Mouse (Mus musculus): Measurements from ENCODE around the gene Pdzrn3. TPM values are rescaled to one million over a fixed set of nuclear protein-coding genes. Genes with fewer than 3 reads are reported as not detected.

The Pdzrn3 gene
- polyA plus RNA-seq, 1 experiment from 2014 or later = 3.7 TPM

DNA sequence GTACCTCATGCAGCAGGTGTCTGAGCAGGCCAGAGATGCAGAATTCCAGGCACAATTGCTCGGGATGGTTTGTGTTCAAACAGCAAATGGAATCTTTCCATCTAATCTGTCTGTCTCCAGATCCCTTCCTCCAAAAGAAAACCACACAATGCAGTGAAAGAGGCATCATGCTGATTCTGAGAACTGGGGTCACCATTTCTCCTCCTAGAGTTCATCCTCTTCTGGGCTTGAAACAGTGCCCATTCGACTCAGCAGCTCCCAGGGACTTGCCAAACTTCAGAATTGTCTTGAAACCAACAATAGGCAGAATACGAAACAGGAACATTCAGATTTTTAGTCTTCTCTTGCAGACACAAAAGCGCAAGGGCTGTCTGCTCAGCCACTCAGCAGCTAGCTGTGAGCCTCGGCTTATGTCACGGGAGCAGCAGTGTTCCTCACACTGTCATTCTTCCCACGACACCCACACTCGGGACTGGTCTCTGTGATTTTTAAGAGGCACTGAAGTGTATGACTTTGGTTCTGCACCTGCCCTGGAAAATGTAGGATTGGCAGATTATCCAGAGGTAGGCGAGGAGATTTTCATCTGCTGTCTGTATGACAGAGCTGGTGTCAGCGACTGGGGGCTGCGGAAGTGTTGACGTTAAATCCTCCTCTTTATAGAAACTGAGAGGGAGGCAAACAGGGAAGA is 125.6 kb downstream of the Pdzrn3 start:
- Histone ChIP-seq H3K9me3 (no peaks in the 10 kb centered on the region), H3K4me3 (no peak overlapping the region), H3K27ac (peak overlapping the region; percentile 3), H3K27me3 (ENCODE audit: poor library complexity, severe bottlenecking) (peaks cover 15% of the 10 kb centered on the region; the same call in 1 of the 2 replicates), H3K36me3 (replicated peaks) (no peaks in the 10 kb centered on the region), H3K4me1 (peaks cover 57% of the 10 kb centered on the region)
- WGBS = 40% methylated on average over 12 of the region's 12 CpGs
- DNase-seq (ENCODE audit: extremely low spot score, low spot score) = no peak

DNA sequence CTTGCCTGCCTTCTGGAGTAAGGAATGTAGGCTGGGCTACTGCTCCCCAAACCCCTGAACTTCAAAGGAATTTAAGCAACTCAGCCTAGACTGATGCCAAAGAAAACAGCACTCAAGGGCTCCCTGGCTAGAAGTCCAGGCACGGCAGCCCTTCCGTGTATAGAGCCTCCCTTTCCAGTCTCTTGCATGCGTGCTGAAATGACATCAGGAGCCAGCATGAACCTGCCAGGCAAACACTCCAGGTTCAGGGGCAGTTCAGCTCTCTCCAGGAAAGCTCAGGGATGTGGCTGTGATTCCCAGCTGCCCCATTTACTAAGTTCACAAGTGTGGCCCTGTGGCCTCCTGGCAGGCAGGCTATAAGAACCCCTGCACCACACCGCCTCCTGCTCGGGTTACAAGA is 126.5 kb downstream of the Pdzrn3 start:
- Histone ChIP-seq H3K9me3 (no peaks in the 10 kb centered on the region), H3K27ac (peak overlapping the region; percentile 66; the same call in 1 of the 2 replicates), H3K36me3 (replicated peaks) (no peaks in the 10 kb centered on the region), H3K4me1 (peaks cover 57% of the 10 kb centered on the region), H3K4me3 (no peak overlapping the region), H3K27me3 (ENCODE audit: poor library complexity, severe bottlenecking) (peaks cover 15% of the 10 kb centered on the region; the same call in 1 of the 2 replicates)
- WGBS = 60% methylated on average over 5 of the region's 5 CpGs
- DNase-seq (ENCODE audit: extremely low spot score, low spot score) = no peak

DNA sequence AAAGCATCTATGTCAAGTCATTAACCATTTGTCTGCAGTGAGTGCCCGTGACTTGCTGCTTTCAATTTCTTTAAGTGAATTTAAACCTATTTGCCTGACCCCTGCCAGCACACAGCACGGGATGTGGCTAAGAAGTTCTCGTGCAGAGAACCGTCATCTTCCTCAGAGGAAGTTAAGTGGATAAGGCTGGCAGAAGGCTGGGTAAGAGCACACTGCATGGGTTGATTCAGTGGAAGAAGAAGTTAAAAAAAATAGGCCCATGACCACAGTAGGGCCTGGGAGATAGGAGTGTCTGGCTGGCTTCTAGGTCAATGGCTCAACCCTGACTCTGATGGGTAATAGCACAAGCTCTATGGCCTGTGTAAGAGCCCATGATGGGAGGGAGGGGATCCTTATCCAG is 131.6 kb downstream of the Pdzrn3 start:
- H3K4me3 ChIP-seq = no peak overlapping the region
- WGBS = 76% methylated on average over 4 of the region's 4 CpGs
- no peaks in the 10 kb centered on the region for H3K36me3 ChIP-seq (replicated peaks)
- no peak for DNase-seq (ENCODE audit: extremely low spot score, low spot score)
- no peaks in the 10 kb centered on the region for H3K9me3 ChIP-seq
- H3K27ac ChIP-seq = no peak overlapping the region
- H3K27me3 ChIP-seq (ENCODE audit: poor library complexity, severe bottlenecking) = peaks cover 5% of the 10 kb centered on the region; the same call in 1 of the 2 replicates
- H3K4me1 ChIP-seq = peaks cover 18% of the 10 kb centered on the region

GRCm38 (mm10) chr6:101244355-101244754 is 133.3 kb downstream of the Pdzrn3 start:
- Histone ChIP-seq H3K36me3 (replicated peaks) (no peaks in the 10 kb centered on the region), H3K27me3 (ENCODE audit: poor library complexity, severe bottlenecking) (peaks cover 5% of the 10 kb centered on the region; the same call in 1 of the 2 replicates), H3K27ac (no peak overlapping the region), H3K4me3 (no peak overlapping the region), H3K9me3 (no peaks in the 10 kb centered on the region), H3K4me1 (peaks cover 6% of the 10 kb centered on the region; the same call in 1 of the 2 replicates)
- 94% methylated on average over 3 of the region's 3 CpGs for WGBS
- no peak for DNase-seq (ENCODE audit: extremely low spot score, low spot score)

DNA sequence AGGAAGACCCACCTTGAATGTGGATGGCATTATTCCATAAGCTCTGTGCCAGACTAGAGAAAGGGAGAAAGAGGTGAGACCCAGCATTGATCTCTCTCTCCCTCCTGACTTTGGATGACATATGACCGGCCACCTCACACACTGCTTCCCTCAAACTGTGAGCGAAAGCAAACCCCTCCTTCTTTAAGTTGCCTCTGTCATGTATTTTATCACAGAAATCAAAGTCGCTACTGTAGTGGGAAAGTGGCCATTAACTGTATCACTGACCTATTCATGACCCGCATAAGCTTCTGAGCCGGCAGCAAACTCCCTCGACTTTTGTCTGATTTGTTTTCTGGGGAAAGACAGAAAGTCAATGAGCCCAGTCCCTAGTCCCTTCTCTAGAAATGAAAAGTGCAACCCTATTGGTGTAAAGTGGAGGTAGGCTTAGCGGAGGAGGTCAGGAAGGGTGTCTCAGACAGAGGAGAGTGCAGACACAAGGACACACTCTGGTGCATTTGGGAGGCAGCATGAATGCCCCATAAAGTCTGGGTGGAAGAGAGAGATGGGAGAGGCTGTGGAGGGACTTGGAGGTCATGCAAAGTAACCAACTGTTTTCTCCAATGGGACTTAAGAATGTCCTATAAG is 134.4 kb downstream of the Pdzrn3 start:
- DNase-seq (ENCODE audit: extremely low spot score, low spot score) = no peak
- WGBS = 93% methylated on average over 7 of the region's 7 CpGs
- Histone ChIP-seq H3K27me3 (ENCODE audit: poor library complexity, severe bottlenecking) (peaks cover 9% of the 10 kb centered on the region), H3K36me3 (replicated peaks) (no peaks in the 10 kb centered on the region), H3K4me3 (no peak overlapping the region), H3K4me1 (peaks cover 6% of the 10 kb centered on the region; the same call in 1 of the 2 replicates), H3K9me3 (no peaks in the 10 kb centered on the region), H3K27ac (no peak overlapping the region)

GRCm38 (mm10) chr6:101236641-101237246 is 141.0 kb downstream of the Pdzrn3 start:
- H3K36me3 ChIP-seq (replicated peaks) = no peaks in the 10 kb centered on the region
- H3K4me3 ChIP-seq = no peak overlapping the region
- peaks cover 19% of the 10 kb centered on the region for H3K27me3 ChIP-seq (ENCODE audit: poor library complexity, severe bottlenecking)
- H3K27ac ChIP-seq = no peak overlapping the region
- WGBS = 22% methylated on average over 5 of the region's 5 CpGs
- DNase-seq (ENCODE audit: extremely low spot score, low spot score) = no peak
- no peaks in the 10 kb centered on the region for H3K9me3 ChIP-seq
- H3K4me1 ChIP-seq = peaks cover 41% of the 10 kb centered on the region

DNA sequence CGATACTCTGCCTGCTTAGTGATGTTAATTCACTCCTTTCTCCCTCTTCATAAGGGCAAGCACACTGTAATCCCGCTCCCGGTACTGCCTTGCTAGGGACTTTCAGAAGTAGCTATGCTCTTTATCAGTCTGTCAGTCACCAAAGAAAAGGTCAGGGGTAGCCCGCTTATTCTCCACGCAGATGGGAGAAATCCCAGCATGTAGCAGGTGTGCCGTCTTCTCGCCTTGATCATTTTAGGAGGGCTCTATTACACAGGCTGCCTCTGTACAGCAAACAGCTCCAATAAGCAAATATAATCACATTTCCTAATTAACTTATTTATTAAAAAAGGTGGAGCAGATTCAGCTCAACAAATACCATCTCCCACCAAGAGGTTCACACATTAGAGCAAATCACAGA is 141.5 kb downstream of the Pdzrn3 start:
- WGBS = 49% methylated on average over 7 of the region's 7 CpGs
- no peak overlapping the region for H3K27ac ChIP-seq
- peaks cover 19% of the 10 kb centered on the region for H3K27me3 ChIP-seq (ENCODE audit: poor library complexity, severe bottlenecking)
- H3K4me3 ChIP-seq = no peak overlapping the region
- DNase-seq (ENCODE audit: extremely low spot score, low spot score) = no peak
- H3K4me1 ChIP-seq = peaks cover 41% of the 10 kb centered on the region
- H3K9me3 ChIP-seq = no peaks in the 10 kb centered on the region
- H3K36me3 ChIP-seq (replicated peaks) = no peaks in the 10 kb centered on the region

DNA sequence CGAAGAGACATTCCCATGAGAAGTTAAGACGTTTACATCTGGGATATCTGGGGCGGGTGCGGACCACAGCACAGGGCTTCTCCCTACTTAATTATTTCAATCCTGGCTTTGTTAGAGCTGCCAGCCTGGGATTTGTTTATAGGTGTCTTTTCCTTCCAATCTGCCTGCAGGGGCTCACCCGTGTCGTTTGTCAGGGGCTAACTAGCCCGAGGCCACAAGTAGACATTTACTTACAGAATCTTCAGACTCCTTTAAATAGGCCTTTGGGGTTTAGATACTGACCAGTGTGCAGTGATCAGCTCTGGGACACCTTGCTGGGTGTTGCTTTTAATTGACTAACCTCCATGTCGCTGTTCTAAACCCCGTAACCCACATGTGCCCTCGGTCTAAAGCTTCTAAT is 143.3 kb downstream of the Pdzrn3 start:
- H3K27ac ChIP-seq = 0 out of 2 replicates have a peak overlapping the region, but pooled peaks have one; percentile 25
- H3K27me3 ChIP-seq (ENCODE audit: poor library complexity, severe bottlenecking) = peaks cover 19% of the 10 kb centered on the region
- H3K36me3 ChIP-seq (replicated peaks) = no peaks in the 10 kb centered on the region
- WGBS = 13% methylated on average over 10 of the region's 10 CpGs
- H3K4me1 ChIP-seq = peaks cover 41% of the 10 kb centered on the region
- no peak overlapping the region for H3K4me3 ChIP-seq
- no peaks in the 10 kb centered on the region for H3K9me3 ChIP-seq
- DNase-seq (ENCODE audit: extremely low spot score, low spot score) = no peak

- H3K27ac ChIP-seq = no peak overlapping the region
- no peak overlapping the region for H3K4me3 ChIP-seq
- H3K36me3 ChIP-seq (replicated peaks) = no peaks in the 10 kb centered on the region
- peaks cover 48% of the 10 kb centered on the region for H3K4me1 ChIP-seq
- no peaks in the 10 kb centered on the region for H3K9me3 ChIP-seq
- DNase-seq (ENCODE audit: extremely low spot score, low spot score) = no peak
- WGBS = 85% methylated on average over 6 of the region's 6 CpGs
- peaks cover 14% of the 10 kb centered on the region for H3K27me3 ChIP-seq (ENCODE audit: poor library complexity, severe bottlenecking)
These were observed 144.0 kb downstream of the Pdzrn3 start for GRCm38 (mm10) chr6:101233680-101234079.

DNA sequence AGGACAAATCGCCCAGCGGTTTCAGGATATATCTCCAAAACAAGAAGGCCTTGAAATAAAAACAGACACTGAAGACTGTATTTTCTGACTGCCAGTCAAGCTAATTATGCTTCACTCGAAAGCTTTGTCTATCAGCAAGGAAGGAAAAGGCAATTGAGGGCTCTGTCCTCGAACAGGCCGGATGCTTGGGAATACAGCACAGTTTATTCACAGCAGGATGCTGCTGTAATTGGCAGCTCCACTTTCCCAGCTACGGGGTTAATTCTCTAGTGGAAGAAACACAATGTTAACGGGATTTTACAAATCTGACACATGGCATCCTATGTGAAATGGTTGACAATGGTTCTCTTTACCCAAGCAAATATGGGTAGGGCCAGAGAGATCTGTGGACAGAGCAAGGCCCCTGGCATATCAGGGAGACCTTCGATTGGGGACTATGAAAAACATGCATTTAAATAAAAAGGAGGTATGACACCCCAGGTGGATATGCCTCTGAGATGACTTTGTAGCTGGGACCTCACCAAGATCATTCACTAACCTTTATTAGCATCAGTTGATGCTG is 150.3 kb downstream of the Pdzrn3 start:
- Histone ChIP-seq H3K9me3 (no peaks in the 10 kb centered on the region), H3K27me3 (ENCODE audit: poor library complexity, severe bottlenecking) (no peaks in the 10 kb centered on the region), H3K36me3 (replicated peaks) (no peaks in the 10 kb centered on the region), H3K27ac (peak overlapping the region; percentile 30; the same call in 1 of the 2 replicates), H3K4me1 (peaks cover 30% of the 10 kb centered on the region), H3K4me3 (no peak overlapping the region)
- no peak for DNase-seq (ENCODE audit: extremely low spot score, low spot score)
- 32% methylated on average over 8 of the region's 8 CpGs for WGBS

DNA sequence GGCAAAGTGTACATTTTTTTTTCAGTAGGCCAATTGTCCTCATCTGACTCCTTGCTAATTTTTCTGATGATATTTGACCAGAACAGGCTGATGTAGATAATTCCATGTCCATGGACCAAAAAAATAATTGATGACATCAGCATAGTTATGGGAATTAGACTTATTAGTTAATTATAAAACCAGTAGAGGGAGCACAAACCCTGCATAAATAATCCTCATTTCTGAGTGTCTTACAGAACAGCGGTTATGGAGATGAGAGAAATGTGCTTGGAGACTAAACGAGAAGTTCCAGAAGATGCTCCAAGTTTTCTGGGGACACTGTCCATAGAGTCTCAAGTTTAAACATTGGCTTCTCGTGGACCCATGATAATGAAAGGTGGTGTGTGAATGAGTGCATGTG is 157.4 kb downstream of the Pdzrn3 start:
- DNase-seq (ENCODE audit: extremely low spot score, low spot score) = no peak
- no peak overlapping the region for H3K4me3 ChIP-seq
- WGBS = 87% methylated on average over 3 of the region's 3 CpGs
- no peaks in the 10 kb centered on the region for H3K36me3 ChIP-seq (replicated peaks)
- no peaks in the 10 kb centered on the region for H3K27me3 ChIP-seq (ENCODE audit: poor library complexity, severe bottlenecking)
- H3K27ac ChIP-seq = no peak overlapping the region
- peaks cover 3% of the 10 kb centered on the region; the same call in 1 of the 2 replicates for H3K4me1 ChIP-seq
- no peaks in the 10 kb centered on the region for H3K9me3 ChIP-seq

DNA sequence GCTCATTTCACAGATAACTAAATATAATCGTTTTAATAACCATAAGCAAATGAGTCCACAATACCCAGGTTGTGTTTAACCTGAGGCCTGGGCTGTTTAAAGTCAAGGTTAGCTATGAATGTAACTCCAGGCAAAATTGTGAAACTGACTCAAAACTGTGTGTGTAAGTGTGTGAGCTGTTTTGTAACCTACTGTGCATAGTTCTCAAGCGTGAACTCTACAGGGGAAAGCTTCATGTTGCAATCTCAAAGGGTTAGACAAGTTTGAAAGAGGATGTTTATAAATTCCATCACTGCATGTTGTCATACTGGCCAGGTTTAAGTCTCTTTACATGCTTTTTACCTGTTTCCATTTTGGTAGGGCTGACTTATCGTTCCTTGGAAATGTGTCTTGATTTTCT is 158.7 kb downstream of the Pdzrn3 start:
- WGBS = 89% methylated on average over 3 of the region's 3 CpGs
- no peaks in the 10 kb centered on the region for H3K36me3 ChIP-seq (replicated peaks)
- no peak overlapping the region for H3K4me3 ChIP-seq
- no peaks in the 10 kb centered on the region for H3K9me3 ChIP-seq
- H3K27ac ChIP-seq = no peak overlapping the region
- DNase-seq (ENCODE audit: extremely low spot score, low spot score) = no peak
- no peaks in the 10 kb centered on the region for H3K27me3 ChIP-seq (ENCODE audit: poor library complexity, severe bottlenecking)
- H3K4me1 ChIP-seq = peaks cover 5% of the 10 kb centered on the region; the same call in 1 of the 2 replicates

DNA sequence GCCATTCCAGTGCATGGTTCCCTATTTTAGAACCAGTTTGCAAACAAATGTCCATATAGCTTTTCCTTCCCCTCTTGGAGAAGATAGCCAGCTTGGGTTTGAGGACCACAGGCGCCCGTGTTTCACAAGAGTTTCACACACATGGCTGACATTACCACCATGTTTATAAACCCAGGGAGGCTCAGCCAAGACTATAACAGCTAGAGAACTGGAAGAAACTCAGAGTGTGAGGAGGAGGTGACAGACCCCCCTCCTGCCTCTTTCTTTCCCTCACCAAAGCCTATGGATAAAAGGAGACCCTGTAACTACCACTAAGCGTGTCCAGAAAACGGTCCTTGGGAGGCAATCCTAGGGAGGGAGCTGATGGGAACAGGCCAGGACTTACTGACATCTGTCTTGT is 159.5 kb downstream of the Pdzrn3 start:
- Histone ChIP-seq H3K27ac (no peak overlapping the region), H3K36me3 (replicated peaks) (no peaks in the 10 kb centered on the region), H3K27me3 (ENCODE audit: poor library complexity, severe bottlenecking) (no peaks in the 10 kb centered on the region), H3K9me3 (no peaks in the 10 kb centered on the region), H3K4me1 (peaks cover 5% of the 10 kb centered on the region; the same call in 1 of the 2 replicates), H3K4me3 (no peak overlapping the region)
- DNase-seq (ENCODE audit: extremely low spot score, low spot score) = no peak
- WGBS = 89% methylated on average over 4 of the region's 4 CpGs
